Mouse (Mus musculus): Measurements from ENCODE around the gene Pabpn1l.

DNA sequence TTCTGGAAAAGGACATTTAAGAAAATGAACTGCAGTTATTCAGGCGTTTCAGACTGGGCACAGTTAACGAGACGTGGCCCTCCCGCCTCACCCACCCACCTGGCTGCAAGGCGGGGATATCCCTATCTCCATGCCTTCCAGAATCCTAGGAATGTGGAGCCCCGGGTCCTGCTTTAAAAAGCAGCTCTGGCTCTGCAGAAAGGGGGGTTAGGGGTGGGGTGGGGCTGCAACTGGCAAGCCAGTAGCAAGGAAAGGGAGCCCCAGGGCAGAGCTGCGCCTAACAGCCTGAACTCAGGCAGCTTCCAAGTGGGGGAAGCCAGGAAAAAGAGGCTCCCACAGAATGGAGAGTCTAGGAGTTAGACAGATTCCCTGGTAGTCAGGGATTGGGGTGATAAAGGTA lies 43.3 kb downstream of the Pabpn1l start:
- TF ChIP-seq POLR2A (IDR thresholded peaks at IDR 0.05; ENCODE audit: insufficient read length, low read depth) (no peak), POLR2AphosphoS2 (IDR thresholded peaks at IDR 0.05; ENCODE audit: insufficient read length, low read depth) (no peak), USF1 (IDR thresholded peaks at IDR 0.05; ENCODE audit: low read depth) (no peak), TCF3 (IDR thresholded peaks at IDR 0.05; ENCODE audit: insufficient read length, low read depth) (no peak), TCF12 (IDR thresholded peaks at IDR 0.05; ENCODE audit: insufficient read depth, poor library complexity, severe bottlenecking) (no peak), MYOD1 (IDR thresholded peaks at IDR 0.05; ENCODE audit: control insufficient read depth in 1 of 3, insufficient read length in 2 of 3, low read depth in 2 of 3) (no peak), CEBPB (IDR thresholded peaks at IDR 0.05; ENCODE audit: insufficient read depth, poor library complexity, severe bottlenecking) (no peak), MAX (IDR thresholded peaks at IDR 0.05; ENCODE audit: low read depth) (no peak), SRF (IDR thresholded peaks at IDR 0.05; ENCODE audit: control insufficient read depth, insufficient read length, low read depth) (no peak), E2F4 (IDR thresholded peaks at IDR 0.05; ENCODE audit: insufficient read depth) (no peak)

Data from myocyte (in vitro differentiated cells).